Mouse (Mus musculus): ENCODE data around the gene Cfap299. TPM values are rescaled to one million over a fixed set of nuclear protein-coding genes. Genes with fewer than 3 reads are reported as not detected.

Cfap299 gene
- total RNA-seq, 2 experiments from 2014 or later: not detected

DNA sequence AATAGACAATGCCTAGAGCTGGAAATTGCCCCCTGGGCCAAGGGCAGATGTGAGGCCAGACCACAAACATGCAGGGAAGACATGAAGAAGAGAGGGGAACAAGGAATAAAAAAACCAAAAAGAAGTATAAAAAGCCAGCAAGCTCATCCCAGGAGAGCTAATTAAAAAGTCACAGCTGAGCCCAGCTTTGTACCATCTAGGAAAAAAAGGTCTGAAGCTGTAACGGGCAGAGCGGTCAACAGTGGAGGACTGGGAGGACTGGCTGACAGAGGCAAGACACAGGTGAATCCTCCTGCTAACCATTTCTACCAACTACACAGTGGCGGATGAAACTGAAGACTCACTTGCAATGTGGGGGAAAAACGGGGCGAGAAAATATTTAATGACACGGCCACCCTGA lies 505.2 kb downstream of the Cfap299 start:
- no peak for DNase-seq

DNA sequence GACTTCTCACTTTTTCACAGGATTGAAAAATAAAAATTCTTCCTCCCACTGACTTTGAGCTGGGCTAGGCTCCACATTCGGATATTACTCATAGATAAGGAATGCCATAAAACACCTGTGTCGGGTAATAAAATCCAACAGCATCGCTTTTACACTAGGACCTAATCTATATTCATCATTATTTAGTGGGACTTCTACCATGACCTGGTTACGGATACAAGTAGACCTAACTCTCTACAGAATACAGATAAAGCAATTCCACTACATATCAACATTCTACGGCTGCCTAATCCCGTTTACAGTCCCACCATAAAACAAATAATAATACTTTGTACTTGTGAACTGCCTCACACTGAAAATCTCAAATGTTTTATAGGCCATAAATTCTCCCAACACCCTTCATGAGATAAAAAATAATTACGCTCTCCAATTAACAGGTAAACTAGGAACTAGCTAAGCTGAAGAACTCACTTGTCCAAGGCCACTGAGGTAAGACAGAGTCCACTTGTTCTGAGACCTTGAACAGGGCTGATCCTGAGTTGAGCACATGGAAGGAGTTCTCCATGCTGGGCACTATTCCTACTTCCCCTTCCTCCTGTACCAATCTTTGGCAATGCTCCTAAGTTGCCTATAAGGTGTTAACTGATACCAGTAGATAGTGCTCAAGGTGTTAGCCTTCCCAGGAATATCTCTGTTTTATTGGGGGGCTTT lies 513.7 kb downstream of the Cfap299 start:
- no peak for DNase-seq

DNA sequence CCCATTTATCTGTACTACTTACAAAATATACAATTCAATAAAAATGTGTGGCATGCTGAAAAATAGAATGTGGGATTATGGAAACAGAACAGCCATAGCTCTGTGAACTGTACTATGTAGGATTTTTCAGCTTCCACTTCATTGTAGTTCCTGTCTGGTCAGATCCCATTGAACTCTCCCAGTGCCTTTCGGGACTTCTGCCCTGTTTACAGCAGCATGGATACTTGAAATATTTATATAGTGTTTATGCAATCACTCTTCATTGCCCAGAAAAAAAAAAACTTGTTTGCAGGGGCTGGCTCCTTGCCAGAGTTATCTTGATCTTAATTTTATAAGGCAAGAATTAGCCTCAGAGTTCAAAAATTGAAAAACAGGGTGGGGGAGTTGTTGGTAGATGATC lies 515.6 kb downstream of the Cfap299 start:
- no peak for DNase-seq

Small RNAs within 50 kb of the gene (microRNA-seq; reads per million reads assigned to microRNA genes)
- 0 reads per million in 2 experiments for gene Mir703

Other genes with a start within 250 kb of the Cfap299 start
- 1 to 10 TPM; 1.1 to 1.7 TPM for gene Prdm8, start 162.1 kb upstream of the Cfap299 start, total RNA-seq (2021)
- gene Fgf5, start 75.1 kb upstream of the Cfap299 start, total RNA-seq (2021): under 1 TPM; 0.84 to 0.87 TPM
- gene Gm11111, start 223.4 kb downstream of the Cfap299 start, total RNA-seq (2021): not detected

Data from gastrocnemius, postnatal 10 days (tissue).